Mouse (Mus musculus): ENCODE results near the gene Vmn2r53.
"Not testable (repeated sequence)": the region's sequence is repeated elsewhere in the genome, so short reads cannot be mapped to it uniquely, and the experiment has no call there.

Gene Vmn2r53

DNA sequence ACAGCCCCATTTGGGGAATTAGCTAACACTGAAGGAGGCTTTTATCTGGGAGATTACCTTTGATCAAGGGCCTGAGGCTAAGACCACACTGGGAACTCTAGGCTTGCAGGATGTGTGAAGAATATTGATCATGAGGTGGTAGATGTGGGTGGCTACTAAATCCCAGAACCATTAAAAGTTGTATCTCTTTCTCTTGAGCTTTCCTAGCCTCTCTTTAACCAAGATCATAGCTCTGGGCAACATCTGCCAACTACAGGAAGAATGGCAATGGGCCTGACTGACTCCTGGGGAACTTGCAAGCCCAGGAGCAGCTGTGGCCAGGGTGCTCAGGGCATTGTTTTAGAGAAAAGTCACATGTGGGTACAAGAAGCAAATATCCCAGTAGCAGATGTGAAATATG, at the start of gene Vmn2r53:
Vmn2r53 (minus strand) TSS at position 101 of the 400 bp plus-strand sequence.
- no peak for DNase-seq (ENCODE audit: low read depth, low spot score)

DNA sequence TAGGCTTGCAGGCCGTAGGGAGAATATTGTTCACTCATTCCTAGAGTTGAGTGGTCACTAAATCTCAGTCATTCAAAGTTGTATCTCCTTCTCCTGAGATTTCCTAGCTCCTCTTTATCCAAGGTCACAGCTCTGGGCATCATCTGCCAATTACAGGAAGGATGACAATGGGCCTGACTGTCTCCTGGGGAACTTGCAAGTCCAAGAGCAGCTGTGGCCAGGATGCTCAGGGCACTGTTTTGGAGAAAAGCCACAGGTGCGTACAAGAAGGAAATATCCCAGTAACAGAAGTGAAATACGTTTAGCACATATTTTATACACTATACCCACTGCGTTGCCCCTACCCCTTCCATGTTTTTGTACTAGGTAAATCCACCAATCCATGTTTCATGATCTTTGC, 31.6 kb upstream of the Vmn2r53 start, which contains the start of gene Vmn2r54:
Vmn2r54 (minus strand) TSS at position 101 of the 400 bp plus-strand sequence.
- not testable (repeated sequence) for DNase-seq (ENCODE audit: low read depth, low spot score)
